Mouse (Mus musculus) cerebellum, postnatal 25 days (tissue): ENCODE measurements around the gene Grin2b.

Experiments used
- DNase-seq, 2 experiments: peaks; one replicate each; pipeline ENCODE4 v3.0.0; 2021; ENCODE audit warnings: mixed read lengths in 2 of 2

Grin2b gene

DNA sequence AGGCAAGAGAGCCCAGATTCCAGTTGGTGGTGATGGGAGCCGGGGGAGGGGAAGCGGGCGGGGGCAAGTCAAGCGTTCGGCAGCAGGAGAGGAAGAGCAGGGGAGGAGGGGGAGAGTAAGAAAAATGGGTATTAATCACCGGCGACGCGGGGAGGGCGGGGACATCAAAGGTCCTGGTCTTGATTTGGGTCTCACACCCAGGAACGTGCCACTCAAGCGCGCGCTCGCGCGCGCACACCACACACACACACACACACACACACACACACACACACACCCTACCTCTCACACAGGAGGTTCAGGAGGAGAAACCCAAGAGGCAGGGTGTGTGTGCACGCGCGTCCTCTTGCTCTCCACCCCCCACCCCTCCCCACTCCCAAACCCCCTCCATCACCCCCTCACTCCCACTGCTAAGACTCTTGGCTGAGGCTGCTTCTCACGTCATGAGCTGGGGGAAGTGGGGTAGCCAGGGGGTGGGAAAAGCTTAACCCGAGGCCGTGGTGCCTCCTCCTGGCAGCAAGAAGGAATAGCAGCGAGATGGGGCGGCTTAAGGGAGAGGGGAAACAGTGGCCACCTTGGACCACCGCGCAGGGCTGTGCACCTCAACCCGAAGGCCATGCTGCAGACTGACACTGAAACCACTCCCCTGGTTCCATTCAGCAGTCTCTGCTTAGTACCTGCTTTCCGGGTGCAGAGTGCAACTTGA lies at the start of gene Grin2b:
TSS of gene Grin2b (minus strand) at position 321 of the 706 bp plus-strand sequence.
- peak; percentile 45 to 60 for DNase-seq

DNA sequence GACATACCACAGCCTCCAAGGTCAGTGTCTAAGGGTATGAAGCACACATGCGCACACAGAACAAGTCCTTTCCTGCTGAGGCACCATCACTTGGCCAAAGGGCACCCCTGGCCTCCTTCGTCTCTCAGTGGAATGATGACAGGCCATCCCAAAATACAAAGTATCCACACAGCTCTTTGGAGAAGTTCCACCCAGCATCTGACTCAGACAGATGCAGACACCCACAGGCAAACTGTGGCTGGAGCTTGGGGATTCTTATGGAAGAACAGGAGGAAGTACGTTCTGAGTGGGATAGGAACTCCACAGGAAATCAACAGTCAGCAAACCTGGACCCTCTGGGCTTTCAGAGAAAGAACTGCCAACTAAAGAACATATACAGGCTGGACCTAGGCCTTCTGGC lies 48.6 kb upstream of the Grin2b start:
- DNase-seq, result no peak

DNA sequence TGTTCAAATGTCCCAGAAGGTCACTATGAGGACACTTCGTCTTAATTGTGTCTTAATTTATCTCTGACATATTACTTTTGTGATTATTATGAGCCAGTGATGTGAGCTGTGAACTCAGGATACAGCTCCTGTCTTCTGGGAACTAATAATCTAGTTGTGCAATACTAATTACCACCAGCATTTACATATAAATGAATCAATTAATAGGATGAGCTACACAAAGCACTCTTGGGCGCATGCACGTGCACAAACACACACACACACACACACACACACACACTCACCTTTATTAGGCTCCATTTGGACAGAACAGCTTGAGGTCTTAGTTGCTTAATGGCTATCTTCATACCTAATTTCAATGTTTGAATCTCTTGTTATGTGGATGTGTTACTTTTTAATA lies 37.1 kb upstream of the Grin2b start:
- no peak for DNase-seq

DNA sequence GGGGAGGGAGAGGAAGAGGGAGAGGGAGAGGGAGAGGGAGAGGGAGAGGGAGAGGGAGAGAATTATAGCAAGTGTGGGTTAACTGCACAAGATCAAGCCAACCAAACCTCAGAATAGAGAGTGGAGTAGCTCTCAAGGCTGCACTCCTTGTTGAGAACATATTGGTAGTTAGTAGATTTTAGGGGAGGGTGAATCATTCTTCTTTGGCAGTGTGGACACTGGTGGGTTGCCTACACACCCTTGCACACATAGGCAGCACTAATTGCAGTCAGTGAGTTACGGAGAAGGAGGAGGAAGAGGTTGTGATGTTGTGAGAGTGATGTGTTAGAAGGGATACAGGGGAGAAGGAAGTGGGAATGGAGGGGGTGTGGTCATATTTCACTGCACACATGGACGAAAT lies 26.5 kb upstream of the Grin2b start:
- no peak for DNase-seq

GRCm38 (mm10) chr6:136194616-136195015 lies 21.3 kb upstream of the Grin2b start:
- DNase-seq, result no peak

DNA sequence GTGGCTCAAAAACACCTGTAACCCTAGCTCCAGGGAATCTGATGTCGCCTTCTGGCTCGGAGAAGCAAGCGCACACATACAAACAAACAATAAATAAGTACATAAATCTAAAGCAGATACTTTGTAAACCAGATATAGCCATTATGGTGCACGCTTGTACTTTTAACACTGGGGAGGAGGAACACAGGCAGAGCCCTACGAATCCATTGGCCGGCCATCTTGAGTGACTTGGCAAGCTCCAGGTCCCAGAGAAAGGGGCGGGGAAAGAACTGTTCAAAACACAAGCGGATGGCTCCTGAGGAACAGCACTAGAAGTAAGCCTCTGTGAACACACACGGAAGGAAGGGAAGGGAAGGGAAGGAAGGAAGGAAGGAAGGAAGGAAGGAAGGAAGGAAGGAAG lies 4.8 kb upstream of the Grin2b start:
- DNase-seq, result no peak

GRCm38 (mm10) chr6:136172801-136173190 lies 515 bp downstream of the Grin2b start:
- peak; percentile 34 to 37 for DNase-seq

- DNase-seq, result peak; percentile 47 to 62
Observed at GRCm38 (mm10) chr6:136172172-136172651, 1.1 kb downstream of the Grin2b start.

DNA sequence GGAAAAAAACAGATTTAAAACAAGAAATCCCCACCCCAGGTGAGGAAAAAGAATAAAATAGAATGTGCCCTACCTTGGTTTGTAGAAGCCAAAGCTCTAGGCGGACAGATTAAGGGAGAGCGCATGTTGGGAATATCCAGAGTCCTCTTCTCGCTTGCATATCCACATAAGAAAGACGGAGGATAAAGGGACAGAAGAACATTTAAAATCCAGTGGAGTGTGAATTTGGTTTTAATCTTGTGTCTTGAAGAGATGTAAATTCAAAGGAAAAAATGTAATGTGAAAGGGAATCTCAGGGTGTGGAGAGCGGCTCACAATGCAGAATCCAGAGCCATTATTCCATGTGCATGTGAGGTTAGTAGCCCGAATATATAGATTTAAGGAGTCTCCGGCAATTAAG lies 2.0 kb downstream of the Grin2b start:
- no peak for DNase-seq

DNA sequence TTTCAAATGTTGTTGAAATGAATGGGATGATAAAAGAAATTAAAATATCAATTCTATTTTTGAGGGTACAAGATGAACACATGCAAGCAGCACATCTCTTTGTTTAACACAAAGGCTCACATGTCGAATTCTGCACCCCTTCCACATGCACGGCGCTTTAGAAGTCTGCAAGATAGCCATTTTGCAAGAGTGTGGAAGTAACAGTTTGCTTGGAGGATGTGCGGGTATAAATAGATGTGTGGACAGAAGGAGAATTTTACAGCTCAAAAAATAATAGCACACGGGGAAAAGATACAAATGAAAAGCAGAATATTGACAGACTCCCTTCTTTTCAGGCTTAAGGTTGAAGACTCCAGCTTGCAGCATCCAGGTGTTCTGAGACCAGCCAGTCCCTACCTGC lies 2.9 kb downstream of the Grin2b start:
- no peak for DNase-seq

GRCm38 (mm10) chr6:136167361-136167760 lies 6.0 kb downstream of the Grin2b start:
- DNase-seq, result no peak

GRCm38 (mm10) chr6:136165443-136166077 lies 7.8 kb downstream of the Grin2b start:
- DNase-seq, result peak; percentile 10 to 48

DNA sequence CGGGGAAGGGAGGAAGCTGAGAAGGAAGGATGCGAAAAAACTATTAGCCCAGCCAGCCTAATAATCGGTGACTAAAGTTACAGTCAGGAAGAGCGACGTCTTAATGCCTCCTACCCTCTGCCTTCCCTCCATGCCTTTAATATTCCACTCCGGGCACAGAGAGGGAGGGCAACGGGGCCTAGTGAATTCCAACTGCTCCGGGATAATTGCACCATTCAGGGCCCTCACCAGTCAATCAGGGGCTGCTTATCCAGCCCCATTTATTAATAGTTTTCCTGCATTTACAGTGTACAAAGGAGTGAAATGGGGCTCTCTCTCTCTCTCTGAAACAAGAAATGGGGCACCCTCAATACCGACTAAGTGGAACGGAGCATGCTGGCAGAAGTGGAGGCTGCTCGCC lies 11.2 kb downstream of the Grin2b start:
- DNase-seq, result no peak

- DNase-seq, result no peak
Observed at GRCm38 (mm10) chr6:136153444-136153843, 19.9 kb downstream of the Grin2b start.

DNA sequence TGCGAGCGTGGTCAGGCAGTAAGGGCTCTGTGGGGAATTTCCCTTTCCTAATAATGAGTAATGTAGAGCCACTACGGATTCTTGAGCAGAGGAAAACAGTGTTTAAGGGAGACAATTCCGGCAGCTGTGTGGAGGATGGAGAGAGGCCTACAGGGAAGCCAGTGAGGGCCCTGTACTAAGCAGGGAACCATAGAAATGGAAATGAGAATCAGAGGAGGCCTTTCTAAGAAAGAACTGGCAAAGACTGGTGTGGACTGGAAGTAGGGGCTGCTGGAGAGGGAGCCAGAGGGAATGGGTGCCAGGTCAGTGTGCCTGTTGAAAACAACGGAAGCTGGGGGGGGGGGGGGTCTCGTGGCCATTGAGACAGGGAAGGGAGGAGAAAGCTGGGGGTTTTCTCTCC lies 23.2 kb downstream of the Grin2b start:
- DNase-seq, result no peak

GRCm38 (mm10) chr6:136139967-136140366 lies 33.3 kb downstream of the Grin2b start:
- DNase-seq, result no peak

- peak; percentile 27 to 60 for DNase-seq
Observed at GRCm38 (mm10) chr6:136130456-136130855, 42.9 kb downstream of the Grin2b start.

GRCm38 (mm10) chr6:136122593-136122992 lies 50.7 kb downstream of the Grin2b start:
- DNase-seq, result no peak

GRCm38 (mm10) chr6:136117390-136117789 lies 55.9 kb downstream of the Grin2b start:
- DNase-seq, result peak in 1 of 2 experiments; percentile 7

DNA sequence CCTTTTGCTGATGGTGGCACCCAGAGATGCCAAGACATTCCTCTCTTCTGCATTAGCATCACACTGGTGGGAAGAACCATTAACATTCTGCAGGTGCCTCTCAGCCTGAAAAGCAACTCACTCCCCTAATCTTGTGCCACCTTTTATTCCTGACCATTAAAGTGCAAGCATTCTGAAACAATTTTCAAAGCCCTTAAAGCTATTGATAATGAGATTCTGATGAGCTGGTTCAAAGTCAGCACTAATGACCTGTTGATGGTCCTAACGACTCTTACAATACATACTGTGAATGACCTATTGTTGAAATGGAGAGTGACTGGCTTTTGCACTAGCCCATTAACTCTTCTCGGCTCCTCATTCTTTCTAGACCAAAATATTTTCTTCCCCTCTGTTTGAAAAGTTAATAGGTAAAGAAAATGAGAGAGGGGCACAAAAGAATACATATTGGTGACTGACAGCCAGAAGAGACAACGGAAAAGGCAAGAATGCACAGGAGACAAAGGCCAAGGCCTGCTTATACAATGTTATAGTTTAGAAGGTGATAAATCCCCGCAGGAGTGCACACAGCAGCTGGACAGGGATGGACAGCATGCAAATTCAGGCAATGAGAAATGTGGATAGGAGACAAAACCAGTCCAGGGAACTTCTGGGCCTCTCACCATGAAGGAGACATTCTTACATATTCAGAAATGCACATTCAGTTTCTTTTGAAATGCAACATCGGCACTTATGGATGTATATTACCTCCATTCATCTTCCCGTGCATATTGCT lies 59.5 kb downstream of the Grin2b start:
- DNase-seq, result no peak

DNA sequence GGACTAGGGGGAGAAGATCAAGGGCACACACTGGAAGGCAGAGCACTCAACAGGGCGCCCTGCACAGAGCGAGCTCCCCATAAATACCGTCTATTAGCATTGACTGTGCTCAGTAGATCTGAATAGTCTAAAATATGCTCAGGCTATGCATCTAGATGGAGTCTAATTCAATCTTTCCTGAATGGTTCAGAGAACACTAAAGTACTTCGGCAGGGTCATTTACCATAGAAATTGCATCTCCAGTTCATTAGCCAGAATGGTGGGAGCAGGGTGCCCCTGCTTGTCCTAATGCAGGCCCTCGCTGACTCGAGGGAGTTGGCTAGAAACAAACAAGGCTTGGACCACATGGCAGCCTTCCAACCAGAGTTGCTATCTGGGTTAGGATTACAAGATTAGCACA lies 64.1 kb downstream of the Grin2b start:
- DNase-seq, result peak in 1 of 2 experiments; percentile 21

GRCm38 (mm10) chr6:136108466-136108865 lies 64.8 kb downstream of the Grin2b start:
- DNase-seq, result peak in 1 of 2 experiments; percentile 24

- DNase-seq, result no peak
Observed at GRCm38 (mm10) chr6:136105221-136105620, 68.1 kb downstream of the Grin2b start.

- no peak for DNase-seq
Observed at GRCm38 (mm10) chr6:136100241-136100640, 73.1 kb downstream of the Grin2b start.
